Mouse (Mus musculus): Measurements from ENCODE around the gene Ky. TPM values are rescaled to one million over a fixed set of nuclear protein-coding genes. Genes with fewer than 3 reads are reported as not detected.

Gene Ky
- polyA plus RNA-seq, 2 experiments, result not detected

DNA sequence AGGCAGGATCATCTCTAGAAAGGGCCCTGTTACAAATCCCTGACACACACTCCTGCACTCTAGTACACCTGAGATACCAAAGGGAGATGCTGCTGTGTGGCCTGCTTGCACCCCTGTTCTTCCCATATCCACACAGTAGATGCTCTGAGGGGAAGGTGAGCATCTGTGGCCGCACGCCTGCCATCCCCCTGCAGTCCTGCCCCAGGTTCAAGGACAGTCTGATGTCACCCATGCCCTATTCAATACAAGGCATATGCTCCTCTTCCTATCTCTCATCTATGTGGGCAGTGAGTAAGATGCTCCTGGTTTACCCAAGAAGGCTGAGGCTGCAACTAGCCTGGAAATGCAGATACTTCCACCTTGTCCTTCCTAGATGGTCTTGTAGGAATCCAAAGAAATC lies 11.6 kb upstream of the Ky start:
- Histone ChIP-seq H3K36me3 (replicated peaks; ENCODE audit: control insufficient read depth, insufficient read depth, low read depth) (no peaks in the 10 kb centered on the region), H3K9me3 (ENCODE audit: control insufficient read depth, low read length) (no peaks in the 10 kb centered on the region), H3K4me3 (ENCODE audit: insufficient read depth in 1 of 2, low read depth in 2 of 2, low read length in 2 of 2) (no peak overlapping the region), H3K27me3 (ENCODE audit: control insufficient read depth, insufficient read depth, low read length) (no peaks in the 10 kb centered on the region), H3K9ac (replicated peaks) (no peak overlapping the region), H3K27ac (no peak overlapping the region), H3K4me2 (ENCODE audit: low read depth) (no peak overlapping the region), H3K4me1 (replicated peaks; ENCODE audit: control insufficient read depth in 2 of 2, insufficient read depth in 2 of 2, low read length in 1 of 2) (no peaks in the 10 kb centered on the region; a peak in 1 of 4 replicates)
- ATAC-seq (ENCODE audit: insufficient read depth), result no peak
- TF ChIP-seq EP300 (IDR thresholded peaks at IDR 0.05; ENCODE audit: low read depth) (no peak), CTCF (IDR thresholded peaks at IDR 0.05; ENCODE audit: low read depth) (no peak)
- whole genome bisulfite sequencing (ENCODE audit: insufficient replicate concordance), result 72% methylated on average over 2 of the region's 2 CpGs
- no peak for DNase-seq (ENCODE audit: low read depth in 3 of 3, low spot score in 3 of 3)

DNA sequence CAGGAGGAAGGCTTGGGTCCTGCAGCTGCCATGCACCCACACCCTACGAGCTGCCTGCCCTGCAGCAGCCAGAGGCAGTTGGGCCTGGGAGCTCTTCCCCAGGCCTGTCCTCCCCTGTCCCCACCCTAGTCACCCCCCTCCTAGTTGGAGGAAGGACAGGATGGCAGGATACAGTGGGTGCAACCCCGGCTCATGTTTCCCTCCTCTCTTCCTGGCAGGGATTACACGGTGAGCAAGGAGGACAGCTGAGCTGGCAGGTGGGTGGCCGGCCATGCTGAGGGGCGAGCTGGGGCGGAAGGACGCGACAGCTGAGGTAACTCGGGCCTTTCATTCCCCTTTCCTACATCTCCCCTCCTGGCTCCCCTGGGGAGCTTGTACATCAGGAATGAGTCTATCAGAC lies 11.1 kb upstream of the Ky start:
- Histone ChIP-seq H3K4me2 (ENCODE audit: low read depth) (no peak overlapping the region), H3K27me3 (ENCODE audit: control insufficient read depth, insufficient read depth, low read length) (no peaks in the 10 kb centered on the region), H3K4me1 (replicated peaks; ENCODE audit: control insufficient read depth in 2 of 2, insufficient read depth in 2 of 2, low read length in 1 of 2) (no peaks in the 10 kb centered on the region; a peak in 1 of 4 replicates), H3K9ac (replicated peaks) (no peak overlapping the region), H3K36me3 (replicated peaks; ENCODE audit: control insufficient read depth, insufficient read depth, low read depth) (no peaks in the 10 kb centered on the region), H3K9me3 (ENCODE audit: control insufficient read depth, low read length) (no peaks in the 10 kb centered on the region), H3K4me3 (ENCODE audit: insufficient read depth in 1 of 2, low read depth in 2 of 2, low read length in 2 of 2) (no peak overlapping the region), H3K27ac (no peak overlapping the region)
- TF ChIP-seq EP300 (IDR thresholded peaks at IDR 0.05; ENCODE audit: low read depth) (no peak), CTCF (IDR thresholded peaks at IDR 0.05; ENCODE audit: low read depth) (no peak)
- ATAC-seq (ENCODE audit: insufficient read depth), result no peak
- WGBS (ENCODE audit: insufficient replicate concordance), result 65% methylated on average over 9 of the region's 9 CpGs
- no peak for DNase-seq (ENCODE audit: low read depth in 3 of 3, low spot score in 3 of 3)

DNA sequence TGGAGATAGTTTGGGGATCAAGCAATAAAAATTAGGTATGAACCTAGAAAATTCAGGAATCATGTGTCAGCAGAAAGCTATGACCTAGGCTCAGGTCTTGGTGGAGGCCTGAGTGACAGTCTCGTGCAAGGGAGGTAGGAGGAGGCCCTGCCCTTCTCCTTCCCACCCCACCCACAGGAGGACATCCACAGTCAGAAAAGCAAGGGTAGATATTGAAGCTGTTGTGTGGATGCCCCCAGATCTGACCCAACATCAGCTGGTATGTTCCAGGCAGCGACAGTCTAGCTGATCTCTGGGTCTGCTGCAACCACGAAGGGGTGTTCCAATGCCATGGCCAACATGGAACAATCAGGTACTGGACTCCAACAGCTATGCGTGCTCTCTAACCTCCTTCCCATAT lies 10.3 kb upstream of the Ky start:
- Histone ChIP-seq H3K4me3 (ENCODE audit: insufficient read depth in 1 of 2, low read depth in 2 of 2, low read length in 2 of 2) (no peak overlapping the region), H3K9me3 (ENCODE audit: control insufficient read depth, low read length) (no peaks in the 10 kb centered on the region), H3K27ac (no peak overlapping the region), H3K36me3 (replicated peaks; ENCODE audit: control insufficient read depth, insufficient read depth, low read depth) (no peaks in the 10 kb centered on the region), H3K4me1 (replicated peaks; ENCODE audit: control insufficient read depth in 2 of 2, insufficient read depth in 2 of 2, low read length in 1 of 2) (no peaks in the 10 kb centered on the region; a peak in 1 of 4 replicates), H3K27me3 (ENCODE audit: control insufficient read depth, insufficient read depth, low read length) (no peaks in the 10 kb centered on the region), H3K9ac (replicated peaks) (no peak overlapping the region), H3K4me2 (ENCODE audit: low read depth) (no peak overlapping the region)
- no peak for ATAC-seq (ENCODE audit: insufficient read depth)
- no peak for DNase-seq (ENCODE audit: low read depth in 3 of 3, low spot score in 3 of 3)
- 68% methylated on average over 4 of the region's 4 CpGs for WGBS (ENCODE audit: insufficient replicate concordance)
- no peak for TF ChIP-seq CTCF (IDR thresholded peaks at IDR 0.05; ENCODE audit: low read depth)
- TF ChIP-seq EP300 (IDR thresholded peaks at IDR 0.05; ENCODE audit: low read depth), result no peak

DNA sequence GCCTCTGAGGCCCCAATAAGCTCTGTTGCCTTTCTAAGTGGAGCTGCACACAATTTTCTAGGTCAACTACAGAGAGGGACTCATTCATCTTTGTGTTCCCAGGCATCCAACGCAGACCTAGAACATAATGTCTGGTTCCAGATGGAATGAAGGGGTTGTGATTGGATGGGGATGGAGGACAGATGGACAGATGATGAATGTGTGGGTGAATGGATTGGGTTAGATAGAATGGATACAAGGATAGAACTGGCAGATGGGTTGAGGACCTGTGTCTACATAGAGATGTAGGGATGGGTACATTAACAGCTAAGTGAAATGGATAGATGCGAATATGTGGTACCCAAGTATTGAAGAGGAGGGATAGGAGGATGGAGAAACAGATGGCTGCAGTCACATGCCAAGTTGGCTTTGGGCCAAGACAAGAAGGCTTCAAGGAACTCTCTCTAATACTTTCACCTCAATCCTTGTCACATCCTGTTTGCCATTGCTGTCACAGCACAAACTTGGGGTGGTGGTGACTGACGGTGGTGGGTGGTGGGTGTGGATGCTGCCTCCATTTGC lies 9.0 kb upstream of the Ky start:
- Histone ChIP-seq H3K27ac (no peak overlapping the region), H3K9me3 (ENCODE audit: control insufficient read depth, low read length) (no peaks in the 10 kb centered on the region), H3K36me3 (replicated peaks; ENCODE audit: control insufficient read depth, insufficient read depth, low read depth) (no peaks in the 10 kb centered on the region), H3K9ac (replicated peaks) (no peak overlapping the region), H3K4me1 (replicated peaks; ENCODE audit: control insufficient read depth in 2 of 2, insufficient read depth in 2 of 2, low read length in 1 of 2) (no peaks in the 10 kb centered on the region; a peak in 1 of 4 replicates), H3K4me2 (ENCODE audit: low read depth) (no peak overlapping the region), H3K4me3 (ENCODE audit: insufficient read depth in 1 of 2, low read depth in 2 of 2, low read length in 2 of 2) (no peak overlapping the region), H3K27me3 (ENCODE audit: control insufficient read depth, insufficient read depth, low read length) (no peaks in the 10 kb centered on the region)
- ATAC-seq (ENCODE audit: insufficient read depth) (no peak), DNase-seq (ENCODE audit: low read depth in 3 of 3, low spot score in 3 of 3) (no peak)
- 65% methylated on average over 3 of the region's 3 CpGs for WGBS (ENCODE audit: insufficient replicate concordance)
- TF ChIP-seq EP300 (IDR thresholded peaks at IDR 0.05; ENCODE audit: low read depth), result no peak
- TF ChIP-seq CTCF (IDR thresholded peaks at IDR 0.05; ENCODE audit: low read depth), result no peak

DNA sequence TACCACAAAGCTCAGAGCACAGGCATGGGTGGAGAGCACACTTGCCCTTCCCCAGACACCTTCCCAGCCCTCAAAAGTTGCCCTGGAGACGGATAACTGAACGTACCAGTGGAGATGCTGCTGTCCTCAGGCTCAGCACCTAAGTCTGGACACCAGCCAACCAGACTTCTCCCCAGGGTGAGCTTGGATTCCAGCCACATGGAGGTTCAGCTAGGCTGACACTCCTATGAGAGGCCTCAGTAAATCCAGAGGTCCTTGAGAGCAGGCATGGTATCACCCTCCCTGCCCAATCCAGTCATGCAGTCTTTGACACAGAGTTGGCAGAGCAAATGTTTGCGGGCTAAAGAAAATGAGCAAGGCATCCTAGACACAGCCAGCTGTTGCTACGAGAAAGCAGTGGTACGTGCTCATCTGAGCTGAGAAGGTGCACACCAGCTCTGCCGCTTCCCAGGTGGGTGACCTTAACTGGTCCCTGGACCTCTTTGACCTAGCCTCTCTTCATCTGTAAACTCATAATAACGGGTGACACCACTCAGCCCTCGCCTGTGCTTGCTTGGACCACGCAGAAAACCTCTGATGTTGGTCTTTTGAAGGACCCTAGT lies 8.4 kb upstream of the Ky start:
- ATAC-seq (ENCODE audit: insufficient read depth) (no peak), DNase-seq (ENCODE audit: low read depth in 3 of 3, low spot score in 3 of 3) (no peak)
- Histone ChIP-seq H3K4me3 (ENCODE audit: insufficient read depth in 1 of 2, low read depth in 2 of 2, low read length in 2 of 2) (no peak overlapping the region), H3K9ac (replicated peaks) (no peak overlapping the region), H3K27ac (no peak overlapping the region), H3K27me3 (ENCODE audit: control insufficient read depth, insufficient read depth, low read length) (no peaks in the 10 kb centered on the region), H3K36me3 (replicated peaks; ENCODE audit: control insufficient read depth, insufficient read depth, low read depth) (no peaks in the 10 kb centered on the region), H3K4me1 (replicated peaks; ENCODE audit: control insufficient read depth in 2 of 2, insufficient read depth in 2 of 2, low read length in 1 of 2) (no peaks in the 10 kb centered on the region; a peak in 1 of 4 replicates), H3K4me2 (ENCODE audit: low read depth) (no peak overlapping the region), H3K9me3 (ENCODE audit: control insufficient read depth, low read length) (no peaks in the 10 kb centered on the region)
- TF ChIP-seq EP300 (IDR thresholded peaks at IDR 0.05; ENCODE audit: low read depth) (no peak), CTCF (IDR thresholded peaks at IDR 0.05; ENCODE audit: low read depth) (no peak)
- 63% methylated on average over 9 of the region's 9 CpGs for WGBS (ENCODE audit: insufficient replicate concordance)

Measured in liver, embryonic 14.5 days (tissue).